Mouse (Mus musculus) liver, postnatal 0 days (tissue): Measurements from ENCODE around the gene Pxdn.

Experiments used
- CTCF ChIP-seq: sonication (generic); IDR thresholded peaks from 2 replicates; pipeline ENCODE4 v1.5.1; 2016; ENCODE audit warnings: antibody characterized with exemption, low read depth
- EP300 ChIP-seq: IDR thresholded peaks from 2 replicates; pipeline ENCODE4 v1.6.1; 2016; ENCODE audit warnings: antibody characterized with exemption, low read depth, mild to moderate bottlenecking

DNA sequence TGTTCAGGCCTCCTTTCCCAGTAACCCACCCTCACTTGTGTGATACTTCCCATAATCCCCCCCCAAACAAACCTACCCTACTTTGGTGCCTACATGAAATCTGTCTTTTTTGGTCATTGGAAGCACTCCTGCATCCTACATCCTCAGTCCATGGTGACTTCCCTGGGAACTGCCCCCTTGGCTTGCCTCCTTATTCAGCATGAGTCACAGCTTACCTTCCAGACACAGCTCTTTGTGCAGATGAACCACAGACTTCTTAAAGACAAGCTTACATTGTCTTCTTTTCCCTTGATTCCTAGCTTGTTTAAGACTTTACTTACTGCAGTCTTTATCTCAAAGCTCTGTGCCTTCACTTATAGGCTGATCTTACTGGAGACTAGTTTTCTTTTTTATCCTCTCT lies 83.0 kb downstream of the Pxdn start:
- TF ChIP-seq EP300: no peak
- no peak for TF ChIP-seq CTCF
